Mouse (Mus musculus) R1 (cell line): ENCODE data around the gene Nfkb1.

Experiments
- DNase-seq: peaks from one replicate; pipeline ENCODE4 v3.0.0-alpha.2; 2018; ENCODE audit warnings: low read depth, low spot score

Gene Nfkb1

GRCm38 (mm10) chr3:135547298-135547697 is 144.0 kb downstream of the Nfkb1 start:
- DNase-seq = peak; percentile 99

- DNase-seq = peak; percentile 100
These were observed 145.0 kb downstream of the Nfkb1 start for GRCm38 (mm10) chr3:135546212-135546923.
